Mouse (Mus musculus) kidney, adult 2 months (tissue): ENCODE results near the gene Megf8.

Source experiments
- CTCF ChIP-seq: fragments of 200-500 bp; conservative IDR thresholded peaks from 2 replicates; pipeline ENCODE4 v1.5.1; 2011; ENCODE audit warnings: low read depth, mild to moderate bottlenecking, control low read depth, low read length, moderate library complexity, mixed read lengths; ENCODE audit not compliant: insufficient read depth, insufficient read length
- POLR2A ChIP-seq: fragments of 200-500 bp; IDR thresholded peaks from one replicate; pipeline ENCODE4 v1.6.1; 2011; ENCODE audit warnings: low read depth, low read length, control low read depth

- TF ChIP-seq CTCF (no peak), POLR2A (no peak)
Measured at GRCm38 (mm10) chr7:25269029-25269428, 47.9 kb upstream of the Megf8 start.
